Mouse (Mus musculus): ENCODE data around the gene Crtc2. TPM values are rescaled to one million over a fixed set of nuclear protein-coding genes. Genes with fewer than 3 reads are reported as not detected.
A peak's percentile ranks its signal among the peaks of the same experiment; 100 is the strongest.
"Not testable (repeated sequence)": the region's sequence is repeated elsewhere in the genome, so short reads cannot be mapped to it uniquely, and the experiment has no call there.

Crtc2 gene
- polyA plus RNA-seq, 1 experiment from 2014 or later = 8.9 TPM

DNA sequence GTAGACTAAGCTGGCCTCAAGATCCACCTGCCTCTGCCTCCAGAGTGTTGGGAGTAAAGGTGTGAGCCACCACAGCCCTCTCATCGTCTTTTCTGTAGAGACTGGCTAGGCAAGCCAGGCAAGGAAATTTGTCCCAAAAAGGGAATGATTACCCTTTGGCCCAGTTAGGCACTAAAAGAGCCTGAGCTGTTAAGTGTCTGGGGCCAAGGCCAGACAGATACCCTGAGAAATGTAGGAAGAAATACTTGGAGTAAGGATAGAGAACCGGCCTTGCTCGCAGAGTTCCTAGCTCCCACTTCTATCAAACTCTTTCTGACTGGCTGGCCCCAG lies 6.4 kb upstream of the Crtc2 start:
- peak overlapping the region; percentile 86 for H3K9ac ChIP-seq (ENCODE audit: low read length)
- H3K27ac ChIP-seq (replicated peaks) = peak overlapping the region; percentile 98
- no peaks in the 10 kb centered on the region for H3K27me3 ChIP-seq (ENCODE audit: control insufficient read depth, insufficient read depth, low read length)
- peak overlapping the region; percentile 78 for H3K4me3 ChIP-seq (ENCODE audit: low read depth, low read length)
- ATAC-seq (ENCODE audit: low FRiP score, low TSS enrichment) (no peak), DNase-seq (ENCODE audit: low spot score) (no peak)
- H3K4me1 ChIP-seq (replicated peaks; ENCODE audit: control insufficient read depth, insufficient read depth) = peaks cover 6% of the 10 kb centered on the region; the same call in 1 of the 2 replicates
- TF ChIP-seq EP300 (optimal IDR thresholded peaks at IDR 0.05) = no peak
- TF ChIP-seq CTCF (IDR thresholded peaks at IDR 0.05; ENCODE audit: low read depth) = no peak
- WGBS = 3% methylated on average over 3 of the region's 3 CpGs
- peaks cover 11% of the 10 kb centered on the region for H3K36me3 ChIP-seq (ENCODE audit: control insufficient read depth, insufficient read depth, low read length)
- H3K4me2 ChIP-seq (replicated peaks; ENCODE audit: low read depth) = peak overlapping the region; percentile 70
- no peaks in the 10 kb centered on the region for H3K9me3 ChIP-seq (ENCODE audit: control insufficient read depth, low read length)

DNA sequence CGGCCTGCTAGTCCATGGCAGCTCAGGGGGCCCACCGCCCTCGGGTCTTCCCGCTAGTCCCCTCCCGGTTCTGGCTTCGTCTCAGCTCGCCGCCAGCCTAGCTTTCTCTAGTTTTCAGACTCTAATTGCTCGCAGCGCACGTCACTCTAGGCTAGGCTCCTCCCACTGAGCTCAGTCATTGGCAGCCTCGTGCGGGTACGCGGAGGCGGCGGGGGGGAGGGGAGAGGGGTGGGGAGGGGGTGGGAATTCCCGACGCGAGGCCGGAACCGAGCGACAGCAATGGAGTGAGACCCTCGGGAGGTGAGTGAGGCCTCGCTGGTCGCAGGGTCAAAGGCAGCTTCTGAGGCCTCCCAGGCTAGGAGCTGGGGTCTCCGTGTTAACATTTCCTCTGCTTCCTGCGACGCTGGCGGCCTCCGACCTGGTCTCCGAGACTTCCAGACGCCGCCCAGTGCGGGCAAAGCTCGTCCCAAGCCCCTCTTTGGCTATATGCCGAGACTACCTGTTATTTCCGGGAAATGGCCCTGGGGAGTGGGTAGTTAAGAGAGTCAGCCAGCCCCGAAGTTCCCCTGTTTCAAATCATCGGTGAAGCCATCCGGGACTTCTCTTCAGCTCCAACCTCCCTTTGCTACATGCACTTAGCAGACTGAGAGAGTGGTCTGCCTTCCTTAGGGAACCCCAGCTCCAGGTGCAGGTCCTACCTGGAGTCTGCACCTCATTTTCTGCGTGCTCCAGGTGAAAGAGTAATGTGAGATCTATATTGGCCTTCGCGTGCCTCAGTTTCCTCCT lies 5.8 kb upstream of the Crtc2 start, which contains the start of gene Slc39a1:
Gene Slc39a1 (plus strand): TSS at position 213 of the 786 bp plus-strand sequence.
- Histone ChIP-seq H3K36me3 (ENCODE audit: control insufficient read depth, insufficient read depth, low read length) (peaks cover 11% of the 10 kb centered on the region), H3K27ac (replicated peaks) (peak within 1 kb of the TSS; percentile 98), H3K4me2 (replicated peaks; ENCODE audit: low read depth) (peak within 1 kb of the TSS; percentile 70), H3K4me3 (ENCODE audit: low read depth, low read length) (peak within 1 kb of the TSS; percentile 78), H3K9me3 (ENCODE audit: control insufficient read depth, low read length) (no peaks in the 10 kb centered on the region), H3K4me1 (replicated peaks; ENCODE audit: control insufficient read depth, insufficient read depth) (0 out of 2 replicates have a peak, but pooled peaks cover 2% of the 10 kb centered on the region), H3K9ac (ENCODE audit: low read length) (peak within 1 kb of the TSS; percentile 86), H3K27me3 (ENCODE audit: control insufficient read depth, insufficient read depth, low read length) (no peaks in the 10 kb centered on the region)
- DNase-seq (ENCODE audit: low spot score) (peak; percentile 94), ATAC-seq (ENCODE audit: low FRiP score, low TSS enrichment) (peak; percentile 92)
- WGBS = 0% methylated on average over 38 of the region's 44 CpGs
- TF ChIP-seq CTCF (IDR thresholded peaks at IDR 0.05; ENCODE audit: low read depth) (no peak), EP300 (optimal IDR thresholded peaks at IDR 0.05) (no peak)

DNA sequence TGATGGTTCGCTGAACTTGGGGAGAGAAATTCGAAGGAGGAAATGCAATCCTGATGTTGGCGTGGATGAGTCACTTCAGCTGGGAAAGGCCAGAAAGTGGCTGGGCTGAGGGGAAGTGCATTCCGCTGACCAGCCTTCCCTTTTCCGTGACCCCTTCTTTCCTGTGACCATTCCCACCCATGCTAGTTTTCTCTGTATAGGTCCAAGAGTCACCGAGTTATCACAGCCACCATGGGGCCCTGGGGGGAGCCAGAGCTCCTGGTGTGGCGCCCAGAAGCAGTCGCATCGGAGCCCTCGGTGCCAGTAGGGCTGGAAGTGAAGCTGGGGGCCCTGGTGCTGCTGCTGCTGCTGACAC lies 5.2 kb upstream of the Crtc2 start:
- H3K4me3 ChIP-seq (ENCODE audit: low read depth, low read length) = peak overlapping the region; percentile 78
- H3K9ac ChIP-seq (ENCODE audit: low read length) = peak overlapping the region; percentile 86
- H3K27ac ChIP-seq (replicated peaks) = peak overlapping the region; percentile 98
- ATAC-seq (ENCODE audit: low FRiP score, low TSS enrichment) (0 out of 2 replicates have a peak, but pooled peaks have one; percentile 25), DNase-seq (ENCODE audit: low spot score) (peak; percentile 62)
- H3K36me3 ChIP-seq (ENCODE audit: control insufficient read depth, insufficient read depth, low read length) = peaks cover 11% of the 10 kb centered on the region
- WGBS = under 1% methylated on average over 10 of the region's 10 CpGs
- H3K9me3 ChIP-seq (ENCODE audit: control insufficient read depth, low read length) = no peaks in the 10 kb centered on the region
- no peaks in the 10 kb centered on the region for H3K27me3 ChIP-seq (ENCODE audit: control insufficient read depth, insufficient read depth, low read length)
- H3K4me2 ChIP-seq (replicated peaks; ENCODE audit: low read depth) = peak overlapping the region; percentile 70
- 0 out of 2 replicates have a peak, but pooled peaks cover under 1% of the 10 kb centered on the region for H3K4me1 ChIP-seq (replicated peaks; ENCODE audit: control insufficient read depth, insufficient read depth)
- TF ChIP-seq EP300 (optimal IDR thresholded peaks at IDR 0.05) (no peak), CTCF (IDR thresholded peaks at IDR 0.05; ENCODE audit: low read depth) (no peak)

DNA sequence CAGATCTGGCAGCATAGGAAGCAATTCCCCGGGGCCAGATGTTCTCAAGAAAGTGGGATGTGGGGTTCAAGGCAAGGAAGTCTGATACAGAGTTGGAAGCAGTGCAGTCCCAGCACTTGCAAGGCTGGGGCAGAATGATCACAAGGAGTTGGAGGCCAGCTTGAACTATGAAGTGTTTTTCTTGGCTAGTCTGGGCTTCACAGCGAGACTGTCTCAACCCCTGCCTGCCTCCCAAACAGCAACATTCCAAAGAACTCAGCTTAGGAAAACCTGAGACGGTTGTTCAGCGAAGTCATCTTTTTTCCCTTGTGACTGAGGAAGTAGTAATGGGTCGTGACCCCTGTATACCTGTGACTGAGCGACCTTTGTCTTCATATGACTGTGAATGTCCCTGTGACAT lies 3.2 kb upstream of the Crtc2 start:
- H3K4me2 ChIP-seq (replicated peaks; ENCODE audit: low read depth) = no peak overlapping the region
- DNase-seq (ENCODE audit: low spot score) = no peak
- no peaks in the 10 kb centered on the region for H3K27me3 ChIP-seq (ENCODE audit: control insufficient read depth, insufficient read depth, low read length)

DNA sequence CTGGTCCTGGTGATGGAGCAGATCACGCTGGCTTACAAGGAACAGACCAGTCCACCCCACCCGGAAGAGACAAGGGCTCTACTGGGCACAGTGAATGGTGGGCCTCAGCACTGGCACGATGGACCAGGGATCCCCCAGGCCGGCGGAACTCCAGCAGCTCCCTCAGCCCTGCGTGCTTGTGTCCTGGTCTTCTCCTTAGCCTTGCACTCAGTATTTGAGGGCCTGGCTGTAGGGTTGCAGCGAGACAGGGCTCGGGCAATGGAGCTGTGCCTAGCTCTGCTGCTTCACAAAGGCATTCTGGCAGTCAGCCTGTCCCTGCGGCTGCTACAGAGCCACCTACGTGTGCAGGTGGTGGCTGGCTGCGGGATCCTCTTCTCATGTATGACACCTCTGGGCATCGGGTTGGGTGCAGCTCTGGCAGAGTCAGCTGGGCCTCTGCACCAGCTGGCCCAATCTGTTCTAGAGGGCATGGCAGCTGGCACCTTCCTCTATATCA lies 2.2 kb upstream of the Crtc2 start:
- not testable (repeated sequence) for H3K9ac ChIP-seq (ENCODE audit: low read length); H3K4me3 ChIP-seq (ENCODE audit: low read depth, low read length); H3K9me3 ChIP-seq (ENCODE audit: control insufficient read depth, low read length); ATAC-seq (ENCODE audit: low FRiP score, low TSS enrichment); DNase-seq (ENCODE audit: low spot score); H3K4me1 ChIP-seq (replicated peaks; ENCODE audit: control insufficient read depth, insufficient read depth); H3K27me3 ChIP-seq (ENCODE audit: control insufficient read depth, insufficient read depth, low read length); H3K4me2 ChIP-seq (replicated peaks; ENCODE audit: low read depth); H3K27ac ChIP-seq (replicated peaks)
- 95% methylated on average over 8 of the region's 12 CpGs for WGBS
- H3K36me3 ChIP-seq (ENCODE audit: control insufficient read depth, insufficient read depth, low read length) = peaks cover 11% of the 10 kb centered on the region

More for the DNA sequence above, 3.2 kb upstream of the Crtc2 start:
- Histone ChIP-seq H3K9me3 (ENCODE audit: control insufficient read depth, low read length) (no peaks in the 10 kb centered on the region), H3K4me3 (ENCODE audit: low read depth, low read length) (no peak overlapping the region), H3K36me3 (ENCODE audit: control insufficient read depth, insufficient read depth, low read length) (peaks cover 11% of the 10 kb centered on the region), H3K4me1 (replicated peaks; ENCODE audit: control insufficient read depth, insufficient read depth) (0 out of 2 replicates have a peak, but pooled peaks cover 4% of the 10 kb centered on the region), H3K9ac (ENCODE audit: low read length) (no peak overlapping the region), H3K27ac (replicated peaks) (no peak overlapping the region)
- TF ChIP-seq EP300 (optimal IDR thresholded peaks at IDR 0.05) (no peak), CTCF (IDR thresholded peaks at IDR 0.05; ENCODE audit: low read depth) (no peak)
- ATAC-seq (ENCODE audit: low FRiP score, low TSS enrichment) = no peak
- WGBS = 79% methylated on average over 6 of the region's 6 CpGs

DNA sequence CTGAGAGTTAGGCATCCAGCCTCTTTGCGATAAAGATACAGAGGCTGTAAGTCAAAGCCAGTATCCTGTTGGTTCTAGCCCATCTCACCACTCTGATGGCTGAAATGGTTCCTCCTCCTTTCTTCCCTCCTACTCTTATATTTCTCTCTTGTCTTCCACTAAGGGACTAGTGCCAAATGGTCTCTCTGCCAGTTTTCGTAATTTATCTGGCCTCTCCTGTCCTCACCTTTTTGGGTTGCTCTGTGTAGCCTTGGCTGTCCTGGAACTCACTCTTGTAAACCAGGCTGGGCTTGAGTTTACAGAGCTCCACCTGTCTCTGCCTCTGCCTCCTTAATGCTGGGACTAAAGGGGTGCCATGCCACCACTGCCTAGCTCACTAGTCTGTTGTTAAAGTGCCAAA lies 1.3 kb upstream of the Crtc2 start:
- not testable (repeated sequence) for H3K4me1 ChIP-seq (replicated peaks; ENCODE audit: control insufficient read depth, insufficient read depth); H3K9ac ChIP-seq (ENCODE audit: low read length); H3K4me2 ChIP-seq (replicated peaks; ENCODE audit: low read depth); H3K9me3 ChIP-seq (ENCODE audit: control insufficient read depth, low read length); H3K27ac ChIP-seq (replicated peaks); ATAC-seq (ENCODE audit: low FRiP score, low TSS enrichment); DNase-seq (ENCODE audit: low spot score); H3K4me3 ChIP-seq (ENCODE audit: low read depth, low read length); H3K27me3 ChIP-seq (ENCODE audit: control insufficient read depth, insufficient read depth, low read length)
- peaks cover 11% of the 10 kb centered on the region for H3K36me3 ChIP-seq (ENCODE audit: control insufficient read depth, insufficient read depth, low read length)
- 91% methylated on average over 2 of the region's 2 CpGs for WGBS

DNA sequence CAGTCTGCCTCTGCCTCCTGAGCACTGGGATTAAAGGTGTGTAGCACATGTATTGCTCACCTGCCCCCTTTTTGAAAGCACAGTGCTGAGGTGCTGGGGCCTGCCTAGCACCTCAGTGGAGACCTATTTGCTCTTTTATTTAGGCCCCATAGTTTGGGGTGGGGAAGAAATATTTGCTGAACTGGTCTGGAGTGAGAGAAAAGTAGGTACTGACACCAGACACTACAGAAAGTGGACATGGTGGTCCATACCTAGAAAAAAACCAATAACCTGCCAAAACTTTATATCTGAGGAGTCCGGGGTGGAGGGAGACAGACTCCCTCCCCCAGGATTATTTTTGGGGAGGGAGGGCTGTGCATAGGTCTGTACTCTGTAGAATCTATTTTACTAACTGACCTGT lies 789 bp upstream of the Crtc2 start:
- not testable (repeated sequence) for DNase-seq (ENCODE audit: low spot score); H3K9me3 ChIP-seq (ENCODE audit: control insufficient read depth, low read length); ATAC-seq (ENCODE audit: low FRiP score, low TSS enrichment); H3K4me2 ChIP-seq (replicated peaks; ENCODE audit: low read depth); H3K9ac ChIP-seq (ENCODE audit: low read length); H3K27ac ChIP-seq (replicated peaks); H3K4me1 ChIP-seq (replicated peaks; ENCODE audit: control insufficient read depth, insufficient read depth); H3K4me3 ChIP-seq (ENCODE audit: low read depth, low read length); H3K27me3 ChIP-seq (ENCODE audit: control insufficient read depth, insufficient read depth, low read length)
- WGBS = 75% methylated on average over 1 of the region's 1 CpGs
- H3K36me3 ChIP-seq (ENCODE audit: control insufficient read depth, insufficient read depth, low read length) = peaks cover 11% of the 10 kb centered on the region
